Mouse (Mus musculus) hindbrain, embryonic 11.5 days (tissue): ENCODE measurements at regions not wholly inside any gene's neighbourhood (a gene's known extent, or its start where the extent isn't known, plus 50 kb on each side); places are given as distances from the start of the nearest gene placed in this dataset.

Experiments
- ATAC-seq: fragments of 200-750 bp; cut with Nextera tagmentation; 2 replicates; pipeline ENCODE4 v1.8.0; 2017; ENCODE audit warnings: mild to moderate bottlenecking, moderate TSS enrichment, moderate library complexity; ENCODE audit not compliant: low FRiP score
- DNase-seq: peaks from one replicate; pipeline ENCODE4 v3.0.0-alpha.2; 2015; ENCODE audit warnings: low spot score
- H3K27ac ChIP-seq: fragments of 300-500 bp; sonication (generic); 2 replicates; pipeline ENCODE4 v1.5.1; 2014; ENCODE audit warnings: mild to moderate bottlenecking, low read depth, low read length
- H3K27me3 ChIP-seq: fragments of 300-500 bp; sonication (generic); 2 replicates; pipeline ENCODE4 v1.6.1; 2014; ENCODE audit warnings: mild to moderate bottlenecking, low read length, moderate library complexity, mixed read lengths; ENCODE audit not compliant: control insufficient read depth, insufficient read depth
- H3K36me3 ChIP-seq: fragments of 300-500 bp; sonication (generic); 2 replicates; pipeline ENCODE4 v1.6.1; 2014; ENCODE audit warnings: mild to moderate bottlenecking, low read length, moderate library complexity, mixed read lengths; ENCODE audit not compliant: control insufficient read depth, insufficient read depth
- H3K4me1 ChIP-seq: fragments of 300-500 bp; sonication (generic); replicated peaks from 2 replicates; pipeline ENCODE4 v1.6.1; 2014; ENCODE audit warnings: low read length, mixed read lengths; ENCODE audit not compliant: control insufficient read depth, insufficient read depth
- H3K4me2 ChIP-seq: fragments of 300-500 bp; sonication (generic); replicated peaks from 2 replicates; pipeline ENCODE4 v1.6.1; 2014; ENCODE audit warnings: mild to moderate bottlenecking, low read depth, low read length
- H3K4me3 ChIP-seq: fragments of 300-500 bp; sonication (generic); 2 replicates; pipeline ENCODE4 v1.5.1; 2014; ENCODE audit warnings: low read depth, low read length
- H3K9ac ChIP-seq: fragments of 300-500 bp; sonication (generic); 2 replicates; pipeline ENCODE4 v1.6.1; 2014; ENCODE audit warnings: low read depth, low read length
- H3K9me3 ChIP-seq: fragments of 300-500 bp; sonication (generic); 2 replicates; pipeline ENCODE4 v1.6.1; 2016; ENCODE audit warnings: low read length; ENCODE audit not compliant: control insufficient read depth

DNA sequence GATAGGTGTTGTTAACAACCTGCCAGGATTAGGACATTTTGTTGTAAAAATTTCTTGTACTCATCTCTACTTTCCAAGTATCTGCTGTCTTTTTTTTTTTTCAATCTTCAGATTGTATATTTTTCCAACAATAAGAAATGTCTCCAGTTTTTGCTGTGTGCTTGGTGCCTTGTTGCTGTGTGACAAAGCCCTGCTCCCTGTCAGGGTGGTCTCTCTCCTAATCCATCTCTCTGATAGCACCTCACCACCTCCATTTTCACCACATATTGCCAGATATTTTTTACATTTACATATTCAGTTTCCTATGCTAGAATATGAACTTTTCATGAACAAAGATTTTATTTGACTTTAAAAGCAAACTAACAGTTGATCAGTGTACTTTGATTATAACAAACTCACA, 50.1 kb upstream of the Spred1 start:
- Histone ChIP-seq H3K27ac (no peak overlapping the region), H3K27me3 (no peaks in the 10 kb centered on the region), H3K9ac (no peak overlapping the region), H3K4me1 (no peaks in the 10 kb centered on the region), H3K36me3 (no peaks in the 10 kb centered on the region), H3K4me2 (no peak overlapping the region), H3K4me3 (no peak overlapping the region), H3K9me3 (no peaks in the 10 kb centered on the region)
- DNase-seq = no peak
- ATAC-seq = no peak
